In the genomic region with DNA sequence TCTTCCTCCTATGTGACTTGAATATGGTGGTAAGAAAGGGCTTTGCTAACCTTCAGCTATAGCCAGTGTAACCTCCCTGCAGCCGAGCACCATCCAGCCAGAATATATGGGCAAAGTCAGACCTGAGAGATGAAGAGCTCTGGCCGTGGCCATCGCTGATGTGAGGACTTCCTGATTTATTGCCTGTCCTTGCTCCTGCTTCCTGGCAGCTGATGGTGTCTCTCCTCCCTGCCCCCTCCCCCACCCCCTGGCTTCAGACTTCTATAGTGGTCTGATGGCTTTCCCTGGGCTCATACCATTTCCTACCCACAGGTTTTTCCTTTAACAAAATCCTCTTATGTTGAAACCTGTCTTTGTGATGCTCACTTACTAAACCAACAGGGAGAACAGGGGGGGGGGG, we compare ENCODE assay signal across 28 mouse cellular contexts. TPM values are rescaled to one million over a fixed set of nuclear protein-coding genes. Genes with fewer than 3 reads are reported as not detected.
A peak's percentile ranks its signal among the peaks of the same experiment; 100 is the strongest.
DNase-seq lines count a peak whose midpoint lies in the region; ATAC-seq lines count a peak whose summit lies in the region.
"Had no signal": no experiment of that assay in that cellular context is flagged by ENCODE, and none has a peak within 500 bp of the region (broad histone marks: within the 10 kb centered on the region; RNA-seq: fewer than 3 reads in every experiment).

No protein-coding gene starts in this region.

- H3K4me1 ChIP-seq in kidney, embryonic 15.5 days, result peaks cover 38% of the 10 kb centered on the region
- no peaks in the 10 kb centered on the region for H3K4me1 ChIP-seq in hindbrain, embryonic 11.5 days (replicated peaks; ENCODE audit: control insufficient read depth, insufficient read depth, low read length)
- peaks cover 24% of the 10 kb centered on the region for H3K4me1 ChIP-seq in neural tube, embryonic 11.5 days (ENCODE audit: control insufficient read depth, insufficient read depth, low read length)

- H3K9me3 ChIP-seq in kidney, embryonic 15.5 days (replicated peaks), result no peaks in the 10 kb centered on the region
- no peaks in the 10 kb centered on the region for H3K9me3 ChIP-seq in hindbrain, embryonic 11.5 days (ENCODE audit: control insufficient read depth, low read length)
- no peaks in the 10 kb centered on the region for H3K9me3 ChIP-seq in neural tube, embryonic 11.5 days (ENCODE audit: control insufficient read depth, low read length)
- H3K9me3 ChIP-seq: megakaryocyte, embryonic 14.5 days had no signal

- peak overlapping the region; percentile 47; the same call in 1 of the 2 replicates for H3K27ac ChIP-seq in kidney, embryonic 15.5 days
- H3K27ac ChIP-seq in hindbrain, embryonic 11.5 days (ENCODE audit: low read depth, low read length), result 0 out of 2 replicates have a peak overlapping the region, but pooled peaks have one; percentile 4
- peak overlapping the region; percentile 45; the same call in 1 of the 2 replicates for H3K27ac ChIP-seq in neural tube, embryonic 11.5 days (ENCODE audit: low read depth, low read length)
- H3K27ac ChIP-seq: liver, embryonic 14.5 days had no signal

- no peak for ATAC-seq in kidney, embryonic 15.5 days (replicated peaks; ENCODE audit: low FRiP score)
- ATAC-seq in hindbrain, embryonic 11.5 days (ENCODE audit: low FRiP score), result peak; percentile 58; the same call in 1 of the 2 replicates
- peak; percentile 51; the same call in 1 of the 2 replicates for ATAC-seq in neural tube, embryonic 11.5 days (ENCODE audit: insufficient read depth, low FRiP score, low TSS enrichment)
- ATAC-seq: forebrain, postnatal 0 days had no signal

- WGBS in kidney, embryonic 15.5 days, result 9% methylated on average over 3 of the region's 3 CpGs
- 19% methylated on average over 3 of the region's 3 CpGs for WGBS in hindbrain, embryonic 11.5 days
- 6% methylated on average over 3 of the region's 3 CpGs for WGBS in neural tube, embryonic 11.5 days

- H3K9ac ChIP-seq in kidney, embryonic 15.5 days, result no peak overlapping the region
- H3K9ac ChIP-seq in hindbrain, embryonic 11.5 days (ENCODE audit: low read depth, low read length), result no peak overlapping the region
- no peak overlapping the region for H3K9ac ChIP-seq in neural tube, embryonic 11.5 days (ENCODE audit: low read length)
- H3K9ac ChIP-seq: forebrain, postnatal 0 days; liver, embryonic 14.5 days had no signal

- H3K27me3 ChIP-seq in kidney, embryonic 15.5 days, result no peaks in the 10 kb centered on the region
- H3K27me3 ChIP-seq in hindbrain, embryonic 11.5 days (ENCODE audit: control insufficient read depth, insufficient read depth, low read length), result no peaks in the 10 kb centered on the region
- H3K27me3 ChIP-seq in neural tube, embryonic 11.5 days (ENCODE audit: control insufficient read depth, insufficient read depth, low read length), result no peaks in the 10 kb centered on the region

- H3K4me2 ChIP-seq in kidney, embryonic 15.5 days, result no peak overlapping the region
- no peak overlapping the region for H3K4me2 ChIP-seq in hindbrain, embryonic 11.5 days (replicated peaks; ENCODE audit: low read depth, low read length)
- no peak overlapping the region for H3K4me2 ChIP-seq in neural tube, embryonic 11.5 days (ENCODE audit: low read depth)

- no peak overlapping the region for H3K4me3 ChIP-seq in kidney, embryonic 15.5 days (replicated peaks)
- H3K4me3 ChIP-seq in hindbrain, embryonic 11.5 days (ENCODE audit: low read depth, low read length), result no peak overlapping the region
- no peak overlapping the region for H3K4me3 ChIP-seq in neural tube, embryonic 11.5 days (ENCODE audit: low read depth, low read length)
- H3K4me3 ChIP-seq: megakaryocyte, embryonic 14.5 days had no signal

- DNase-seq in kidney, postnatal 14 days, result no peak
- DNase-seq in embryo, embryonic 10.5 days (ENCODE audit: low spot score), result peak; percentile 52
- no peak for DNase-seq in hindbrain, embryonic 11.5 days (ENCODE audit: low spot score)
- DNase-seq in neural tube, embryonic 11.5 days (ENCODE audit: low spot score), result peak; percentile 45
- no peak for DNase-seq in frontal cortex, postnatal 36 days (ENCODE audit: low spot score in 2 of 2)
- no peak for DNase-seq in left cerebral cortex, adult 18-20 months (ENCODE audit: low spot score in 2 of 2)
- DNase-seq: cerebellum, adult 2 months; cerebellum, postnatal 36 days; forebrain, postnatal 0 days; heart, postnatal 36 days; kidney, adult 9 months; lung, postnatal 10 days; thymus, postnatal 14 days had no signal

- no peaks in the 10 kb centered on the region for H3K36me3 ChIP-seq in kidney, embryonic 15.5 days
- H3K36me3 ChIP-seq in hindbrain, embryonic 11.5 days (ENCODE audit: control insufficient read depth, insufficient read depth, low read length), result no peaks in the 10 kb centered on the region
- no peaks in the 10 kb centered on the region for H3K36me3 ChIP-seq in neural tube, embryonic 11.5 days (ENCODE audit: control insufficient read depth, insufficient read depth, low read length)

RNA-seq across cellular contexts. Expression of a gene that starts 14.6 kb away (rescaled TPM):
- polyA plus RNA-seq in kidney, embryonic 15.5 days (2015; fragmentation: Nextera tagmentation; extraction: Ambion mirVana), result not detected in 2 replicates
- not detected in 2 replicates for polyA plus RNA-seq in hindbrain, embryonic 11.5 days (2014; fragmentation: Nextera tagmentation; extraction: Ambion mirVana)
- polyA plus RNA-seq in neural tube, embryonic 11.5 days (2014; fragmentation: Nextera tagmentation; extraction: Ambion mirVana), result not detected in 2 replicates
- total RNA-seq in left cerebral cortex, adult 18-20 months (2021), result not detected
- total RNA-seq: forebrain, postnatal 0 days; gastrocnemius, adult 18-20 months; heart, postnatal 36 days; layer of hippocampus, adult 18-20 months; layer of hippocampus, postnatal 25 days; left cerebral cortex, postnatal 14 days; monocyte, adult 5-6 weeks had no signal
- polyA plus RNA-seq: C2C12; cerebellum, adult 2 months; embryonic facial prominence, embryonic 14.5 days; forebrain, postnatal 0 days; gonadal fat pad, adult 2 months; heart, embryonic 14.5 days; intestine, embryonic 14.5 days; limb, embryonic 14.5 days; liver, embryonic 14.5 days; testis, adult 2 months had no signal

Comparison
In these comparisons a context has a peak if more than half of its experiments do, and no peak if none do; other contexts are left out.
1. DNase-seq: peak in embryo, embryonic 10.5 days (single experiment) and neural tube, embryonic 11.5 days (single experiment); none in kidney, postnatal 14 days (single experiment), hindbrain, embryonic 11.5 days (single experiment), frontal cortex, postnatal 36 days (0 of 2) and left cerebral cortex, adult 18-20 months (0 of 2).
2. Peak in every context shown above with its lines, with median percentiles within 50 percentile points of each other: H3K27ac ChIP-seq.